Comparison of ENCODE assay signal across 8 mouse cellular contexts in genomic region chr11:102319941-102320685, GRCm38 (mm10). TPM values are rescaled to one million over a fixed set of nuclear protein-coding genes. Genes with fewer than 3 reads are reported as not detected.
DNase-seq lines count a peak whose midpoint lies in the region; ATAC-seq lines count a peak whose summit lies in the region.

No protein-coding gene starts in this region.

- peak overlapping the region; percentile 100 for H3K9ac ChIP-seq in lung, embryonic 15.5 days

- peak overlapping the region; percentile 100 for H3K4me3 ChIP-seq in hindbrain, embryonic 10.5 days
- H3K4me3 ChIP-seq in lung, embryonic 15.5 days: peak overlapping the region; percentile 99

- H3K27me3 ChIP-seq in hindbrain, embryonic 10.5 days (ENCODE audit: insufficient read depth, poor library complexity, severe bottlenecking): no peaks in the 10 kb centered on the region; the same call in 1 of the 2 replicates
- H3K27me3 ChIP-seq in lung, embryonic 15.5 days: no peaks in the 10 kb centered on the region

- no peak for ATAC-seq in lung, embryonic 15.5 days (ENCODE audit: borderline replicate concordance, extremely low read depth, low FRiP score, low TSS enrichment)

- H3K27ac ChIP-seq in hindbrain, embryonic 10.5 days: peak overlapping the region; percentile 100
- H3K27ac ChIP-seq in lung, embryonic 15.5 days: peak overlapping the region; percentile 99

- under 1% methylated on average over 38 of the region's 38 CpGs for WGBS in hindbrain, embryonic 10.5 days
- under 1% methylated on average over 38 of the region's 38 CpGs for WGBS in lung, embryonic 15.5 days

- H3K4me2 ChIP-seq in lung, embryonic 15.5 days: peak overlapping the region; percentile 90

- H3K36me3 ChIP-seq in hindbrain, embryonic 10.5 days: peaks cover 7% of the 10 kb centered on the region
- peaks cover under 1% of the 10 kb centered on the region; the same call in 1 of the 2 replicates for H3K36me3 ChIP-seq in lung, embryonic 15.5 days

- peak; percentile 88 for DNase-seq in MN1 (ENCODE audit: low spot score)
- DNase-seq in cerebellum, adult 9-11 months: peak; percentile 95
- DNase-seq in frontal cortex, adult 2 months (ENCODE audit: extremely low spot score in 1 of 2, low spot score in 1 of 2): peak; percentile 89 to 94
- peak; percentile 83 for DNase-seq in hindbrain, embryonic 10.5 days (ENCODE audit: low spot score)
- DNase-seq in layer of hippocampus, adult 9-11 months: peak; percentile 93
- DNase-seq in ovary, adult 18-20 months (ENCODE audit: low spot score): peak; percentile 84
- peak; percentile 63 to 69 for DNase-seq in thymus, adult 18-20 months

- no peaks in the 10 kb centered on the region for H3K9me3 ChIP-seq in hindbrain, embryonic 10.5 days
- H3K9me3 ChIP-seq in lung, embryonic 15.5 days: no peaks in the 10 kb centered on the region

- H3K4me1 ChIP-seq in hindbrain, embryonic 10.5 days (replicated peaks): peaks cover 35% of the 10 kb centered on the region
- peaks cover 31% of the 10 kb centered on the region for H3K4me1 ChIP-seq in lung, embryonic 15.5 days

RNA-seq across cellular contexts. Expression of gene Ubtf, which starts 0.6 kb away (rescaled TPM):
- 96.7 and 99.3 TPM in 2 replicates for polyA plus RNA-seq in frontal cortex, adult 2 months (2012; rRNA removed)
- 82.6 and 91.7 TPM in 2 replicates for polyA plus RNA-seq in hindbrain, embryonic 10.5 days (2016; fragmentation: Nextera tagmentation; extraction: Ambion mirVana)
- 83.5 and 86.1 TPM in 2 replicates for polyA plus RNA-seq in lung, embryonic 15.5 days (2015; fragmentation: Nextera tagmentation; extraction: Ambion mirVana)

RNA-seq across cellular contexts. Expression of gene Atxn7l3, which starts 23.7 kb away (rescaled TPM):
- 142 and 147 TPM in 2 replicates for polyA plus RNA-seq in frontal cortex, adult 2 months (2012; rRNA removed)
- 16.8 and 18.7 TPM in 2 replicates for polyA plus RNA-seq in hindbrain, embryonic 10.5 days (2016; fragmentation: Nextera tagmentation; extraction: Ambion mirVana)
- polyA plus RNA-seq in lung, embryonic 15.5 days (2015; fragmentation: Nextera tagmentation; extraction: Ambion mirVana): 13.3 and 13.6 TPM in 2 replicates

RNA-seq across cellular contexts. Expression of gene Tmub2, which starts 35.4 kb away (rescaled TPM):
- 82.5 and 85.4 TPM in 2 replicates for polyA plus RNA-seq in frontal cortex, adult 2 months (2012; rRNA removed)
- 52.3 and 69.6 TPM in 2 replicates for polyA plus RNA-seq in hindbrain, embryonic 10.5 days (2016; fragmentation: Nextera tagmentation; extraction: Ambion mirVana)
- polyA plus RNA-seq in lung, embryonic 15.5 days (2015; fragmentation: Nextera tagmentation; extraction: Ambion mirVana): 48.7 and 51.4 TPM in 2 replicates

RNA-seq across cellular contexts. Expression of gene Slc4a1, which starts 45.9 kb away (rescaled TPM):
- polyA plus RNA-seq in frontal cortex, adult 2 months (2012; rRNA removed): 0.48 and 0.60 TPM in 2 replicates
- 35.8 and 38.0 TPM in 2 replicates for polyA plus RNA-seq in hindbrain, embryonic 10.5 days (2016; fragmentation: Nextera tagmentation; extraction: Ambion mirVana)
- 10.1 and 14.0 TPM in 2 replicates for polyA plus RNA-seq in lung, embryonic 15.5 days (2015; fragmentation: Nextera tagmentation; extraction: Ambion mirVana)

RNA-seq across cellular contexts. Expression of gene Asb16, which starts 51.6 kb away (rescaled TPM):
- 2.3 and 2.7 TPM in 2 replicates for polyA plus RNA-seq in frontal cortex, adult 2 months (2012; rRNA removed)
- polyA plus RNA-seq in hindbrain, embryonic 10.5 days (2016; fragmentation: Nextera tagmentation; extraction: Ambion mirVana): 0.08 TPM in 1 of 2 replicates, not detected in the other
- 0.09 and 0.10 TPM in 2 replicates for polyA plus RNA-seq in lung, embryonic 15.5 days (2015; fragmentation: Nextera tagmentation; extraction: Ambion mirVana)
